Mouse (Mus musculus) intestine, embryonic 16.5 days (tissue): ENCODE measurements around the gene D930007J09Rik. TPM values are rescaled to one million over a fixed set of nuclear protein-coding genes. Genes with fewer than 3 reads are reported as not detected.

ENCODE experiments used
- ATAC-seq: fragments of 200-750 bp; cut with Nextera tagmentation; 2 replicates; pipeline ENCODE4 v1.8.0; 2017; ENCODE audit warnings: moderate TSS enrichment, moderate library complexity
- H3K27ac ChIP-seq: fragments of 300-500 bp; sonication (generic); 2 replicates; pipeline ENCODE4 v1.5.1; 2014; ENCODE audit warnings: mild to moderate bottlenecking, low read length
- H3K27me3 ChIP-seq: fragments of 300-500 bp; sonication (generic); replicated peaks from 2 replicates; pipeline ENCODE4 v1.6.1; 2014; ENCODE audit warnings: low read length, control low read depth, mixed read lengths; ENCODE audit not compliant: control insufficient read depth, insufficient read depth
- H3K36me3 ChIP-seq: fragments of 300-500 bp; sonication (generic); 2 replicates; pipeline ENCODE4 v1.6.1; 2014; ENCODE audit warnings: low read length, control low read depth; ENCODE audit not compliant: control insufficient read depth, insufficient read depth
- H3K4me1 ChIP-seq: fragments of 300-500 bp; sonication (generic); 2 replicates; pipeline ENCODE4 v1.6.1; 2014; ENCODE audit warnings: low read length, control low read depth, mixed read lengths; ENCODE audit not compliant: control insufficient read depth, insufficient read depth
- H3K4me2 ChIP-seq: fragments of 300-500 bp; sonication (generic); 2 replicates; pipeline ENCODE4 v1.6.1; 2014; ENCODE audit warnings: low read depth, low read length, control low read depth
- H3K4me3 ChIP-seq: fragments of 300-500 bp; sonication (generic); 2 replicates; pipeline ENCODE4 v1.5.1; 2014; ENCODE audit warnings: mild to moderate bottlenecking, low read length
- H3K9ac ChIP-seq: fragments of 300-500 bp; sonication (generic); 2 replicates; pipeline ENCODE4 v1.6.1; 2014; ENCODE audit warnings: low read depth, low read length
- H3K9me3 ChIP-seq: fragments of 300-500 bp; sonication (generic); 2 replicates; pipeline ENCODE4 v1.6.1; 2016; ENCODE audit warnings: low read length, control low read depth; ENCODE audit not compliant: control insufficient read depth
- WGBS: fragments of 180-500 bp; shearing (Covaris S2); extraction: QIAGEN DNeasy Blood & Tissue Kit; methylation state at CpG from one replicate; pipeline ENCODE4 v1.1.7; 2014; 5-methylcytosine and 5-hydroxymethylcytosine counted together
- polyA plus RNA-seq: library from polyadenylated mRNA; unstranded; fragments of >200 nt; fragmentation: Nextera tagmentation; extraction: Ambion mirVana; gene quantifications from 2 replicates; pipeline ENCODE4 v1.2.1, GENCODE M21; 2015

D930007J09Rik gene
- polyA plus RNA-seq, 1 experiment from 2014 or later, result not detected

- no peaks in the 10 kb centered on the region for H3K9me3 ChIP-seq
- peak overlapping the region; percentile 58; the same call in 1 of the 2 replicates for H3K9ac ChIP-seq
- peaks cover 12% of the 10 kb centered on the region for H3K4me1 ChIP-seq
- no peak for ATAC-seq
- peak overlapping the region; percentile 84 for H3K27ac ChIP-seq
- no peaks in the 10 kb centered on the region for H3K36me3 ChIP-seq
- H3K4me3 ChIP-seq, result peak overlapping the region; percentile 75
- no peaks in the 10 kb centered on the region for H3K27me3 ChIP-seq
- peak overlapping the region; percentile 58 for H3K4me2 ChIP-seq
These were observed 1.8 kb downstream of the D930007J09Rik start for GRCm38 (mm10) chr13:32800859-32801258.

GRCm38 (mm10) chr13:32799131-32799530, 3.5 kb downstream of the D930007J09Rik start:
- Histone ChIP-seq H3K4me3 (no peak overlapping the region), H3K9me3 (no peaks in the 10 kb centered on the region), H3K36me3 (no peaks in the 10 kb centered on the region), H3K27me3 (no peaks in the 10 kb centered on the region), H3K4me1 (peaks cover 11% of the 10 kb centered on the region), H3K27ac (no peak overlapping the region), H3K4me2 (no peak overlapping the region), H3K9ac (no peak overlapping the region)
- WGBS, result 59% methylated on average over 2 of the region's 2 CpGs
- ATAC-seq, result no peak

GRCm38 (mm10) chr13:32797085-32797484, 5.6 kb downstream of the D930007J09Rik start:
- Histone ChIP-seq H3K27me3 (no peaks in the 10 kb centered on the region), H3K9ac (no peak overlapping the region), H3K9me3 (no peaks in the 10 kb centered on the region), H3K27ac (no peak overlapping the region), H3K36me3 (no peaks in the 10 kb centered on the region), H3K4me2 (no peak overlapping the region), H3K4me1 (peaks cover 4% of the 10 kb centered on the region; the same call in 1 of the 2 replicates), H3K4me3 (no peak overlapping the region)
- WGBS, result 87% methylated on average over 1 of the region's 1 CpGs
- ATAC-seq, result no peak

- no peak overlapping the region for H3K4me2 ChIP-seq
- no peak overlapping the region for H3K27ac ChIP-seq
- H3K27me3 ChIP-seq, result no peaks in the 10 kb centered on the region
- no peak overlapping the region for H3K9ac ChIP-seq
- WGBS, result 85% methylated on average over 5 of the region's 5 CpGs
- H3K9me3 ChIP-seq, result no peaks in the 10 kb centered on the region
- ATAC-seq, result no peak
- H3K4me3 ChIP-seq, result no peak overlapping the region
- H3K4me1 ChIP-seq, result no peaks in the 10 kb centered on the region
- no peaks in the 10 kb centered on the region for H3K36me3 ChIP-seq
These were observed 7.5 kb downstream of the D930007J09Rik start for GRCm38 (mm10) chr13:32795166-32795565.

- Histone ChIP-seq H3K36me3 (no peaks in the 10 kb centered on the region), H3K9me3 (no peaks in the 10 kb centered on the region), H3K27ac (no peak overlapping the region), H3K4me3 (no peak overlapping the region), H3K9ac (no peak overlapping the region), H3K27me3 (no peaks in the 10 kb centered on the region), H3K4me1 (no peaks in the 10 kb centered on the region), H3K4me2 (no peak overlapping the region)
- WGBS, result 62% methylated on average over 2 of the region's 2 CpGs
- ATAC-seq, result no peak
These were observed 8.0 kb downstream of the D930007J09Rik start for GRCm38 (mm10) chr13:32794619-32795018.

- Histone ChIP-seq H3K4me3 (no peak overlapping the region), H3K4me1 (no peaks in the 10 kb centered on the region), H3K9ac (no peak overlapping the region), H3K9me3 (no peaks in the 10 kb centered on the region), H3K27me3 (no peaks in the 10 kb centered on the region), H3K4me2 (no peak overlapping the region), H3K27ac (no peak overlapping the region), H3K36me3 (no peaks in the 10 kb centered on the region)
- 71% methylated on average over 4 of the region's 4 CpGs for WGBS
- no peak for ATAC-seq
These were observed 12.9 kb downstream of the D930007J09Rik start for GRCm38 (mm10) chr13:32789781-32790180.

- H3K4me2 ChIP-seq, result no peak overlapping the region
- no peak overlapping the region for H3K27ac ChIP-seq
- no peak overlapping the region for H3K9ac ChIP-seq
- no peaks in the 10 kb centered on the region for H3K4me1 ChIP-seq
- no peaks in the 10 kb centered on the region for H3K36me3 ChIP-seq
- ATAC-seq, result no peak
- no peak overlapping the region for H3K4me3 ChIP-seq
- H3K27me3 ChIP-seq, result no peaks in the 10 kb centered on the region
- 71% methylated on average over 2 of the region's 2 CpGs for WGBS
- H3K9me3 ChIP-seq, result no peaks in the 10 kb centered on the region
These were observed 15.1 kb downstream of the D930007J09Rik start for GRCm38 (mm10) chr13:32787584-32787983.

GRCm38 (mm10) chr13:32783816-32784215, 18.8 kb downstream of the D930007J09Rik start, which contains the start of gene Mylk4:
TSS of gene Mylk4 (minus strand) at chr13:32783954.
- H3K36me3 ChIP-seq, result no peaks in the 10 kb centered on the region
- H3K27ac ChIP-seq, result no peak within 1 kb of the TSS
- WGBS, result 78% methylated on average over 8 of the region's 8 CpGs
- no peak within 1 kb of the TSS for H3K4me2 ChIP-seq
- H3K4me1 ChIP-seq, result no peaks in the 10 kb centered on the region
- no peaks in the 10 kb centered on the region for H3K9me3 ChIP-seq
- H3K9ac ChIP-seq, result no peak within 1 kb of the TSS
- no peaks in the 10 kb centered on the region for H3K27me3 ChIP-seq
- ATAC-seq, result no peak
- no peak within 1 kb of the TSS for H3K4me3 ChIP-seq

GRCm38 (mm10) chr13:32783055-32783454, 19.6 kb downstream of the D930007J09Rik start:
- no peaks in the 10 kb centered on the region for H3K36me3 ChIP-seq
- no peak overlapping the region for H3K27ac ChIP-seq
- no peaks in the 10 kb centered on the region for H3K27me3 ChIP-seq
- H3K4me3 ChIP-seq, result no peak overlapping the region
- no peak for ATAC-seq
- no peak overlapping the region for H3K9ac ChIP-seq
- H3K9me3 ChIP-seq, result no peaks in the 10 kb centered on the region
- H3K4me2 ChIP-seq, result no peak overlapping the region
- 63% methylated on average over 5 of the region's 5 CpGs for WGBS
- no peaks in the 10 kb centered on the region for H3K4me1 ChIP-seq

- 58% methylated on average over 3 of the region's 3 CpGs for WGBS
- ATAC-seq, result no peak
- no peaks in the 10 kb centered on the region for H3K27me3 ChIP-seq
- no peak overlapping the region for H3K27ac ChIP-seq
- H3K4me1 ChIP-seq, result no peaks in the 10 kb centered on the region
- no peak overlapping the region for H3K4me3 ChIP-seq
- H3K4me2 ChIP-seq, result no peak overlapping the region
- H3K9ac ChIP-seq, result no peak overlapping the region
- no peaks in the 10 kb centered on the region for H3K9me3 ChIP-seq
- no peaks in the 10 kb centered on the region for H3K36me3 ChIP-seq
These were observed 23.8 kb downstream of the D930007J09Rik start for GRCm38 (mm10) chr13:32778861-32779260.
